Mouse (Mus musculus) bone marrow macrophage, adult 2 months (primary cell): ENCODE measurements around the gene Tmem141. TPM values are rescaled to one million over a fixed set of nuclear protein-coding genes. Genes with fewer than 3 reads are reported as not detected.

ENCODE experiments used
- H3K27ac ChIP-seq: 2 replicates; pipeline ENCODE4 v1.5.1; 2012; ENCODE audit warnings: low read depth, low read length; ENCODE audit not compliant: insufficient read depth
- H3K4me1 ChIP-seq: 2 replicates; pipeline ENCODE4 v1.6.1; 2012; ENCODE audit warnings: low read length; ENCODE audit not compliant: control insufficient read depth, insufficient read depth
- H3K4me3 ChIP-seq: 2 replicates; pipeline ENCODE4 v1.5.1; 2012; ENCODE audit warnings: mild to moderate bottlenecking, low read length, moderate library complexity; ENCODE audit not compliant: insufficient read depth
- CTCF ChIP-seq: IDR thresholded peaks from 2 replicates; pipeline ENCODE4 v1.5.1; 2012; ENCODE audit warnings: low read depth, mild to moderate bottlenecking, low read length, moderate library complexity
- POLR2A ChIP-seq: IDR thresholded peaks from 2 replicates; pipeline ENCODE4 v1.6.1; 2012; ENCODE audit warnings: mild to moderate bottlenecking, low read depth, low read length, borderline replicate concordance
- polyA plus RNA-seq: library from polyadenylated mRNA; stranded (reverse); fragments of >200 nt; gene quantifications from 2 replicates; pipeline ENCODE4 v1.2.4, GENCODE M21; 2012; ENCODE audit not compliant: missing spikeins, insufficient read depth, insufficient read length

Gene Tmem141
- polyA plus RNA-seq, 1 experiment = 51.6 TPM

- Histone ChIP-seq H3K4me1 (peaks cover 11% of the 10 kb centered on the region), H3K27ac (no peak overlapping the region), H3K4me3 (no peak overlapping the region)
- TF ChIP-seq POLR2A (no peak), CTCF (no peak)
Observed at GRCm38 (mm10) chr2:25616398-25616797, 5.4 kb downstream of the Tmem141 start.

GRCm38 (mm10) chr2:25608671-25609070, 13.1 kb downstream of the Tmem141 start:
- H3K4me1 ChIP-seq = peaks cover 14% of the 10 kb centered on the region
- peak overlapping the region; percentile 90; the same call in 1 of the 2 replicates for H3K4me3 ChIP-seq
- no peak overlapping the region for H3K27ac ChIP-seq
- no peak for TF ChIP-seq CTCF
- TF ChIP-seq POLR2A = no peak

- H3K4me3 ChIP-seq = peak within 1 kb of the TSS; percentile 90
- peak within 1 kb of the TSS; percentile 53 for H3K27ac ChIP-seq
- peaks cover 14% of the 10 kb centered on the region for H3K4me1 ChIP-seq
- TF ChIP-seq POLR2A (no peak), CTCF (no peak)
Observed at GRCm38 (mm10) chr2:25607761-25608622, 13.8 kb downstream of the Tmem141 start, which contains the start of gene Rabl6. Gene Rabl6, minus strand, starts transcription at chr2:25608521.

GRCm38 (mm10) chr2:25602526-25602925, 19.3 kb downstream of the Tmem141 start:
- H3K4me3 ChIP-seq = no peak overlapping the region
- no peak for TF ChIP-seq POLR2A
- no peak for TF ChIP-seq CTCF
- no peak overlapping the region for H3K27ac ChIP-seq
- H3K4me1 ChIP-seq = peaks cover 9% of the 10 kb centered on the region

GRCm38 (mm10) chr2:25600037-25600436, 21.8 kb downstream of the Tmem141 start:
- Histone ChIP-seq H3K4me3 (no peak overlapping the region), H3K4me1 (no peaks in the 10 kb centered on the region), H3K27ac (no peak overlapping the region)
- TF ChIP-seq CTCF (no peak), POLR2A (no peak)

GRCm38 (mm10) chr2:25598749-25599148, 23.1 kb downstream of the Tmem141 start:
- no peak overlapping the region for H3K27ac ChIP-seq
- TF ChIP-seq POLR2A (no peak), CTCF (no peak)
- H3K4me3 ChIP-seq = no peak overlapping the region
- H3K4me1 ChIP-seq = no peaks in the 10 kb centered on the region

- no peak overlapping the region for H3K27ac ChIP-seq
- H3K4me3 ChIP-seq = no peak overlapping the region
- H3K4me1 ChIP-seq = no peaks in the 10 kb centered on the region
- TF ChIP-seq CTCF (no peak), POLR2A (no peak)
Observed at GRCm38 (mm10) chr2:25596765-25597510, 24.9 kb downstream of the Tmem141 start.

GRCm38 (mm10) chr2:25591863-25592262, 29.9 kb downstream of the Tmem141 start:
- peaks cover 24% of the 10 kb centered on the region for H3K4me1 ChIP-seq
- TF ChIP-seq POLR2A (no peak), CTCF (peak; percentile 41; the same call in 1 of the 2 replicates)
- no peak overlapping the region for H3K27ac ChIP-seq
- no peak overlapping the region for H3K4me3 ChIP-seq

- H3K27ac ChIP-seq = peak overlapping the region; percentile 83
- no peak for TF ChIP-seq CTCF
Observed at GRCm38 (mm10) chr2:25588227-25588907, 33.4 kb downstream of the Tmem141 start.

More at GRCm38 (mm10) chr2:25588227-25588907, 33.4 kb downstream of the Tmem141 start:
- Histone ChIP-seq H3K4me1 (peaks cover 24% of the 10 kb centered on the region), H3K4me3 (no peak overlapping the region)
